Mouse (Mus musculus) forebrain, postnatal 0 days (tissue): ENCODE results near the gene Lnpk. TPM values are rescaled to one million over a fixed set of nuclear protein-coding genes. Genes with fewer than 3 reads are reported as not detected.

Experiments used
- ATAC-seq: fragments of 200-750 bp; cut with Nextera tagmentation; 2 replicates; pipeline ENCODE4 v1.8.0; 2017; ENCODE audit warnings: mild to moderate bottlenecking, moderate library complexity
- DNase-seq: peaks from one replicate; pipeline ENCODE4 v3.0.0-alpha.2; 2015
- H3K27ac ChIP-seq: fragments of 300-500 bp; sonication (generic); 2 replicates; pipeline ENCODE4 v1.5.1; 2014; ENCODE audit warnings: low read depth, mild to moderate bottlenecking, antibody characterized with exemption, low read length, moderate library complexity, mixed read lengths
- H3K27me3 ChIP-seq: fragments of 300-500 bp; sonication (generic); 2 replicates; pipeline ENCODE4 v1.6.1; 2014; ENCODE audit warnings: mild to moderate bottlenecking, low read length, mixed read lengths; ENCODE audit not compliant: insufficient read depth
- H3K36me3 ChIP-seq: fragments of 300-500 bp; sonication (generic); 2 replicates; pipeline ENCODE4 v1.6.1; 2014; ENCODE audit warnings: mild to moderate bottlenecking, moderate library complexity; ENCODE audit not compliant: insufficient read depth
- H3K4me1 ChIP-seq: fragments of 300-500 bp; sonication (generic); 2 replicates; pipeline ENCODE4 v1.6.1; 2014; ENCODE audit warnings: antibody characterized with exemption; ENCODE audit not compliant: insufficient read depth
- H3K4me2 ChIP-seq: fragments of 300-500 bp; sonication (generic); 2 replicates; pipeline ENCODE4 v1.6.1; 2014; ENCODE audit warnings: low read depth, mild to moderate bottlenecking, moderate library complexity
- H3K4me3 ChIP-seq: fragments of 300-500 bp; sonication (generic); 2 replicates; pipeline ENCODE4 v1.5.1; 2014; ENCODE audit warnings: low read depth, low read length, mixed read lengths
- H3K9ac ChIP-seq: fragments of 300-500 bp; sonication (generic); 2 replicates; pipeline ENCODE4 v1.6.1; 2014; ENCODE audit warnings: mild to moderate bottlenecking
- H3K9me3 ChIP-seq: fragments of 300-500 bp; sonication (generic); 2 replicates; pipeline ENCODE4 v1.6.1; 2016; ENCODE audit warnings: low read length
- CTCF ChIP-seq: sonication (generic); IDR thresholded peaks from 2 replicates; pipeline ENCODE4 v1.5.1; 2016; ENCODE audit warnings: antibody characterized with exemption, control low read depth, low read depth
- whole genome bisulfite sequencing: fragments of 180-500 bp; shearing (Covaris S2); extraction: QIAGEN DNeasy Blood & Tissue Kit; methylation state at CpG from one replicate; pipeline ENCODE4 v1.1.7; 2014; 5-methylcytosine and 5-hydroxymethylcytosine counted together
- polyA plus RNA-seq: library from polyadenylated mRNA; unstranded; fragments of >200 nt; fragmentation: Nextera tagmentation; extraction: Ambion mirVana; gene quantifications from 2 replicates; pipeline ENCODE4 v1.2.1, GENCODE M21; 2015
- total RNA-seq: library from RNA; depleted of rRNA; stranded (reverse); fragments of >200 nt; gene quantifications from 2 replicates; pipeline ENCODE4 v1.2.3, GENCODE M21; 2014

Gene Lnpk
- total and polyA plus RNA-seq, 2 experiments from 2014 or later, result 32.6 to 67.5 TPM

DNA sequence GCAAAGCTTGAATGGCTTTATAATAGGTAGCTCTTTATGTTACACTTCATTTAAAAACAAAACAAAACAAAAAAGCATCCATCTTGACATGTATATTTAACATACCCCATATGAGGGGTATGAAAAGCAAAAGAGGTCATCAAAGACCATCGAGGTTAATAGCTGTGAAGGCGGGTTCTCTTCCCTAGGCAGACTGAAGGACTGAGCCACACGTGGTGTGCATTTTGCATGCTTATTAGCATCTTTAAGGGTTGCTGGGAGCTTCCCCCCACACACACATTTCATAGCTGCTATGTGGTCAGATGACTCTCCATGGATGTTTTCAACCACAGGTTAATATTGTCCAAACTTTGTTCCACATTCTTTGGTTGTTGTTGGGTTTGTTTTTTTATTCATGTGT, 24.8 kb upstream of the Lnpk start:
- no peak for DNase-seq
- no peaks in the 10 kb centered on the region for H3K9me3 ChIP-seq
- no peak overlapping the region for H3K4me2 ChIP-seq
- H3K27me3 ChIP-seq, result no peaks in the 10 kb centered on the region
- 52% methylated on average over 3 of the region's 3 CpGs for WGBS
- H3K4me3 ChIP-seq, result no peak overlapping the region
- H3K9ac ChIP-seq, result no peak overlapping the region
- no peak for TF ChIP-seq CTCF
- no peaks in the 10 kb centered on the region for H3K36me3 ChIP-seq
- no peak overlapping the region for H3K27ac ChIP-seq
- no peak for ATAC-seq
- no peaks in the 10 kb centered on the region for H3K4me1 ChIP-seq

GRCm38 (mm10) chr2:74602483-74602882, 23.2 kb upstream of the Lnpk start:
- no peak overlapping the region for H3K4me2 ChIP-seq

GRCm38 (mm10) chr2:74597169-74597568, 17.9 kb upstream of the Lnpk start:
- Histone ChIP-seq H3K4me3 (no peak overlapping the region), H3K27me3 (no peaks in the 10 kb centered on the region), H3K9me3 (no peaks in the 10 kb centered on the region), H3K36me3 (no peaks in the 10 kb centered on the region), H3K4me2 (no peak overlapping the region), H3K4me1 (no peaks in the 10 kb centered on the region), H3K9ac (no peak overlapping the region), H3K27ac (no peak overlapping the region)
- no peak for DNase-seq
- no peak for ATAC-seq
- WGBS, result 64% methylated on average over 3 of the region's 3 CpGs
- TF ChIP-seq CTCF, result no peak

More at GRCm38 (mm10) chr2:74602483-74602882, 23.2 kb upstream of the Lnpk start:
- DNase-seq (no peak), ATAC-seq (no peak)
- Histone ChIP-seq H3K27ac (no peak overlapping the region), H3K4me1 (no peaks in the 10 kb centered on the region), H3K4me3 (no peak overlapping the region), H3K9ac (no peak overlapping the region), H3K27me3 (no peaks in the 10 kb centered on the region), H3K36me3 (no peaks in the 10 kb centered on the region), H3K9me3 (no peaks in the 10 kb centered on the region)
- 85% methylated on average over 5 of the region's 5 CpGs for WGBS
- TF ChIP-seq CTCF, result no peak

DNA sequence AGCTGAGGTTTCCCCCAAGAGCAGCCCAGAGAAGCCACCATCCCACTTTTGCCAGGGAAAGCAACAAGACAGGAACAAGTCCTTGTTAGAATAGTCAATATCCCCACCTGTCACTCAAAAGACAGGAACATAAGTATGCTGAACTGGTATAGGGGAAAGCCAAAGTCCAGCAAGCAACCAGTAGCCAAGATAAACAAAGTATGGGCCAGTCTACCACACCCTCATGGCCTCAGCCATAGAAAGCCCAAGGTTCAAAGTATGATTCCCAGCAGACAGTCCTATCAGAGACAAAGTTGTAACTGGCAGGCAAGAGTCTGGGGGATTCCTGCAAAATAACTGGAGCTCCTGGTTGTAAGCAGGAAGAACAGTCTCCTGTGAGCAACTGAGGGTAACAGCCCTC, 16.9 kb upstream of the Lnpk start:
- Histone ChIP-seq H3K27me3 (no peaks in the 10 kb centered on the region), H3K9me3 (no peaks in the 10 kb centered on the region), H3K27ac (no peak overlapping the region), H3K36me3 (no peaks in the 10 kb centered on the region), H3K4me2 (no peak overlapping the region), H3K9ac (no peak overlapping the region), H3K4me1 (no peaks in the 10 kb centered on the region), H3K4me3 (no peak overlapping the region)
- ATAC-seq (no peak), DNase-seq (no peak)
- no peak for TF ChIP-seq CTCF

- peak; percentile 43 for DNase-seq
- Histone ChIP-seq H3K9me3 (no peaks in the 10 kb centered on the region), H3K4me3 (peak overlapping the region; percentile 99), H3K27me3 (no peaks in the 10 kb centered on the region), H3K4me2 (peak overlapping the region; percentile 86), H3K9ac (peak overlapping the region; percentile 89), H3K36me3 (no peaks in the 10 kb centered on the region), H3K27ac (peak overlapping the region; percentile 82), H3K4me1 (0 out of 2 replicates have a peak, but pooled peaks cover 4% of the 10 kb centered on the region)
- TF ChIP-seq CTCF, result no peak
- ATAC-seq, result peak; percentile 83
- under 1% methylated on average over 52 of the region's 55 CpGs for WGBS
Measured at GRCm38 (mm10) chr2:74578146-74578842, 941 bp downstream of the Lnpk start.

- Histone ChIP-seq H3K4me2 (no peak overlapping the region), H3K4me3 (no peak overlapping the region), H3K27ac (no peak overlapping the region), H3K4me1 (no peaks in the 10 kb centered on the region), H3K36me3 (peaks cover 5% of the 10 kb centered on the region), H3K27me3 (no peaks in the 10 kb centered on the region), H3K9me3 (no peaks in the 10 kb centered on the region), H3K9ac (no peak overlapping the region)
- TF ChIP-seq CTCF, result no peak
- no peak for ATAC-seq
- 56% methylated on average over 4 of the region's 4 CpGs for WGBS
- DNase-seq, result no peak
Measured at GRCm38 (mm10) chr2:74570390-74570789, 8.8 kb downstream of the Lnpk start.

DNA sequence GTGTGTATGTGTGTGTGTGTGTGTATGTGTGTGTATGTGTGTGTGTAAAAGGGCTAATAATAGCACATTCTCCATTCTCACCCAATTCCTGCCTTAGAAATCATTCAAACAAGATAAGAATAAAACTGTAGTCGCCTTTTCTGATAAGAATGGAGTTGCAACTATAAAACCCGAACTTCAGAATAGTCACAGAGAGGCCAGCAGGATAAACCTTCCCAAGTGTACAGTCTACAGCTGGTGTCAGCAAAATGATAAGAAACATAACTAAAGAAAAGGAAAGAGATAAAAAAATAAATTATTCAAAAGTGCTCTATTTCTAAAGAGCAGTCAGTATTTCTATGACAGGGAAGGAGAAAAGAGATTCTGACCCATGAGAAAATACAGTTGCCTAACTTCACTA, 19.4 kb downstream of the Lnpk start:
- WGBS, result 90% methylated on average over 2 of the region's 2 CpGs
- DNase-seq (no peak), ATAC-seq (no peak)
- Histone ChIP-seq H3K9me3 (no peaks in the 10 kb centered on the region), H3K4me2 (no peak overlapping the region), H3K4me1 (no peaks in the 10 kb centered on the region), H3K36me3 (peaks cover 6% of the 10 kb centered on the region; the same call in 1 of the 2 replicates), H3K9ac (no peak overlapping the region), H3K27me3 (no peaks in the 10 kb centered on the region), H3K27ac (no peak overlapping the region), H3K4me3 (no peak overlapping the region)
- no peak for TF ChIP-seq CTCF
